Mouse (Mus musculus) neural tube, embryonic 11.5 days (tissue): ENCODE data around the gene Tymp. TPM values are rescaled to one million over a fixed set of nuclear protein-coding genes. Genes with fewer than 3 reads are reported as not detected.

Experiments
- ATAC-seq: fragments of 200-750 bp; cut with Nextera tagmentation; 2 replicates; pipeline ENCODE4 v1.8.0; 2017; ENCODE audit warnings: moderate number of reproducible peaks, mild to moderate bottlenecking, moderate TSS enrichment, moderate library complexity; ENCODE audit not compliant: insufficient read depth, low FRiP score, low TSS enrichment
- DNase-seq: peaks from one replicate; pipeline ENCODE4 v3.0.0-alpha.2; 2015; ENCODE audit warnings: low spot score
- H3K27ac ChIP-seq: fragments of 300-500 bp; sonication (generic); 2 replicates; pipeline ENCODE4 v1.5.1; 2014; ENCODE audit warnings: low read depth, mild to moderate bottlenecking, low read length
- H3K27me3 ChIP-seq: fragments of 300-500 bp; sonication (generic); 2 replicates; pipeline ENCODE4 v1.6.1; 2014; ENCODE audit warnings: mild to moderate bottlenecking, low read length, mixed read lengths; ENCODE audit not compliant: control insufficient read depth, insufficient read depth
- H3K36me3 ChIP-seq: fragments of 300-500 bp; sonication (generic); 2 replicates; pipeline ENCODE4 v1.6.1; 2014; ENCODE audit warnings: mild to moderate bottlenecking, low read length, moderate library complexity, mixed read lengths; ENCODE audit not compliant: control insufficient read depth, insufficient read depth
- H3K4me1 ChIP-seq: fragments of 300-500 bp; sonication (generic); 2 replicates; pipeline ENCODE4 v1.6.1; 2014; ENCODE audit warnings: low read length, mixed read lengths; ENCODE audit not compliant: control insufficient read depth, insufficient read depth
- H3K4me2 ChIP-seq: fragments of 300-500 bp; sonication (generic); 2 replicates; pipeline ENCODE4 v1.6.1; 2014; ENCODE audit warnings: low read depth, mild to moderate bottlenecking, moderate library complexity
- H3K4me3 ChIP-seq: fragments of 300-500 bp; sonication (generic); 2 replicates; pipeline ENCODE4 v1.5.1; 2014; ENCODE audit warnings: low read depth, low read length
- H3K9ac ChIP-seq: fragments of 300-500 bp; sonication (generic); 2 replicates; pipeline ENCODE4 v1.6.1; 2014; ENCODE audit warnings: mild to moderate bottlenecking, low read length
- H3K9me3 ChIP-seq: fragments of 300-500 bp; sonication (generic); 2 replicates; pipeline ENCODE4 v1.6.1; 2016; ENCODE audit warnings: low read length; ENCODE audit not compliant: control insufficient read depth
- WGBS: fragments of 180-500 bp; shearing (Covaris S2); extraction: QIAGEN DNeasy Blood & Tissue Kit; methylation state at CpG from one replicate; pipeline ENCODE4 v1.1.7; 2014; 5-methylcytosine and 5-hydroxymethylcytosine counted together
- polyA plus RNA-seq: library from polyadenylated mRNA; unstranded; fragments of >200 nt; fragmentation: Nextera tagmentation; extraction: Ambion mirVana; gene quantifications from 2 replicates; pipeline ENCODE4 v1.2.1, GENCODE M21; 2014

Gene Tymp
- polyA plus RNA-seq, 1 experiment from 2014 or later: 2.0 TPM

- peak overlapping the region; percentile 32; the same call in 1 of the 2 replicates for H3K9ac ChIP-seq
- no peaks in the 10 kb centered on the region for H3K36me3 ChIP-seq
- peak overlapping the region; percentile 58 for H3K4me2 ChIP-seq
- no peaks in the 10 kb centered on the region for H3K9me3 ChIP-seq
- H3K4me3 ChIP-seq: peak overlapping the region; percentile 34
- DNase-seq (no peak), ATAC-seq (no peak)
- peaks cover 9% of the 10 kb centered on the region; the same call in 1 of the 2 replicates for H3K4me1 ChIP-seq
- 10% methylated on average over 46 of the region's 46 CpGs for WGBS
- no peak overlapping the region for H3K27ac ChIP-seq
- peaks cover 40% of the 10 kb centered on the region for H3K27me3 ChIP-seq
These were observed 1.3 kb upstream of the Tymp start for GRCm38 (mm10) chr15:89377938-89378828.

GRCm38 (mm10) chr15:89377362-89377761 lies 523 bp upstream of the Tymp start:
- DNase-seq (peak; percentile 24), ATAC-seq (no peak)
- H3K27ac ChIP-seq: no peak overlapping the region
- no peak overlapping the region for H3K4me2 ChIP-seq
- H3K4me1 ChIP-seq: peaks cover 12% of the 10 kb centered on the region; the same call in 1 of the 2 replicates
- H3K27me3 ChIP-seq: peaks cover 40% of the 10 kb centered on the region
- 11% methylated on average over 18 of the region's 18 CpGs for WGBS
- H3K36me3 ChIP-seq: 0 out of 2 replicates have a peak, but pooled peaks cover 2% of the 10 kb centered on the region
- H3K9me3 ChIP-seq: no peaks in the 10 kb centered on the region
- H3K4me3 ChIP-seq: no peak overlapping the region
- no peak overlapping the region for H3K9ac ChIP-seq

DNA sequence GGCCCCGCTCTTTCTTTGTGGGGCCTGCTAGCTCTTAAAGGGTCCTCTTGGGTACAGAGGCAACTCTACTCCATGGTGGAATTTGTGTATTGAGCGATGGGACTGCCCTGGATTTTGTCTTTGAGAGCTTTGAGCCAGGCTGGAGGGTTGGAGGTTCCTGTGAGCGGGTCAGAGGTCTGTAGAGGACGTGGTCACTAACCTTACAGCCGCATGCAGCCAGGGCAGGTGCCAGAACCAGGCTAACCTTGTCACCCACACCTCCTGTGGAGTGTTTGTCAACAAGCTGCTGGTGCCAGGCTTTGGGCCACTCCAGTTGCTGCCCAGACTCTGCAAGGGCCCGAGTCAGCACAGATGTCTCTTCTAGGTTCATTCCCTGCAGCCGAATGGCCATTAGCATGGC lies 799 bp downstream of the Tymp start:
- Histone ChIP-seq H3K27me3 (peaks cover 40% of the 10 kb centered on the region), H3K4me1 (peaks cover 12% of the 10 kb centered on the region; the same call in 1 of the 2 replicates), H3K4me3 (no peak overlapping the region), H3K9me3 (no peaks in the 10 kb centered on the region), H3K4me2 (no peak overlapping the region), H3K9ac (no peak overlapping the region), H3K36me3 (peaks cover 12% of the 10 kb centered on the region), H3K27ac (no peak overlapping the region)
- WGBS: 82% methylated on average over 7 of the region's 7 CpGs
- no peak for ATAC-seq
- DNase-seq: no peak

DNA sequence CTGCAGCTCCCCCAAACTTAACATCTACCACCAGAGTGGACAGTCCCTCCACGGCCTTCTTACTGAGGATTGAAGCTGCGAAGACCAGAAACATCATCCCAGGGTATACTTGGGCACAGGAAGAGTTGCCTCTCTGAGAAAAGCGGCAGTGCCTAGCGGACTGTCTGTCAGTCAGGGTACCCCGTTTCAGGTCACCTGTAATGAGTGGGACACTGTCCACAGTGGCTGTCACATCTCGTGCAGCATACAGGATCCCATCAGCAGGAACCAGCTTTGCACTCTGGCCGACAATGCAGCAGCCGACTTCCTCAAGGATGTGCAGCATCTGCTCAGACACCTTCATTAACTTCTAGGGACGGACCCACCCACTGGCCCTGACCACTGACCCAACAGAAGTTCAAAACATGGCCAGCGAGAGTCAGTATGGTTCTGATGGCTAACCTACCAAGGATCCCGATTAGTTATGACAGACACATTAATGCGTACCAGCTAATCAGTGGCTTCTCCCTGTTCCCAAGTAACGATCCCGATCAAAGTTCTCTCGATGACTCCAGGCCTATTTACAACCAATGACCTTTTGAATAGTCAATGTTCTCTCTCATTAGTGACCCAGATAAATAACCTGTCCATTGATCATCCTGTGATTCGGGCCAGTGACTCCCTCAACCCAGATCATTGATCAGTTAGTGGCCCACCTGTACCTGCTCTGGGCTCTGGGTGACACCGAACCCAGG lies 1.9 kb downstream of the Tymp start:
- 93% methylated on average over 17 of the region's 17 CpGs for WGBS
- Histone ChIP-seq H3K4me3 (no peak overlapping the region), H3K4me1 (peaks cover 12% of the 10 kb centered on the region; the same call in 1 of the 2 replicates), H3K9me3 (no peaks in the 10 kb centered on the region), H3K9ac (no peak overlapping the region), H3K36me3 (peaks cover 16% of the 10 kb centered on the region), H3K4me2 (no peak overlapping the region), H3K27ac (no peak overlapping the region), H3K27me3 (peaks cover 36% of the 10 kb centered on the region)
- no peak for DNase-seq
- no peak for ATAC-seq

GRCm38 (mm10) chr15:89374340-89374739 lies 2.5 kb downstream of the Tymp start:
- peak overlapping the region; percentile 71 for H3K4me2 ChIP-seq
- peak overlapping the region; percentile 89 for H3K27ac ChIP-seq
- no peak for DNase-seq
- peaks cover 22% of the 10 kb centered on the region for H3K36me3 ChIP-seq
- H3K4me3 ChIP-seq: peak overlapping the region; percentile 63
- 52% methylated on average over 9 of the region's 9 CpGs for WGBS
- peak overlapping the region; percentile 84 for H3K9ac ChIP-seq
- H3K9me3 ChIP-seq: no peaks in the 10 kb centered on the region
- ATAC-seq: no peak
- peaks cover 32% of the 10 kb centered on the region for H3K27me3 ChIP-seq
- peaks cover 12% of the 10 kb centered on the region; the same call in 1 of the 2 replicates for H3K4me1 ChIP-seq

DNA sequence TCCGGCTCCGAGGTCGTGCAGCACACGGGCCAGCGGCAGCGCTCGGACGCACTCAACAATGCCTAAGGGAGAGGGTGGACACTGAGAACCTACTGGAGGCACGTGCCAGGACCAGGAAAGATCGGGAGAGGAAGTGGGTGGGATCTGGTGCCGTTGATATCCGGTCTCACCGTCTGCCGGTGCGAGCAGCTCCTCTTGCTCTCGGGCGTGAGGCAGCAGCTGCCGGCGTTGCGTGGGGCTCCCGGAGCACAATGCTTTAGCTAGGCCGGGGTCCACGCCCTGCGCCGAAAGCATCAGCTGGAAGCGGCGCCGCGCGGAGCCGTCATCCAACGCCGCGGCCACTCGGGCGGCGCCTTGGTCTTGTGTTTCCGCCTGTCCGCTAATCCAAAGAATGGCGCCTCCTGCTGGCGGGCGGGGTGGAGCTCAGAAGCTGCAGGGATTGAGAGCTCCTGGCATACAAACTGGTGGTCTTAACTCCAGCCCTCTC lies 3.0 kb downstream of the Tymp start, which contains the start of gene Sco2:
Sco2 (minus strand) TSS at position 85 of the 487 bp plus-strand sequence.
- Histone ChIP-seq H3K27me3 (peaks cover 27% of the 10 kb centered on the region), H3K4me2 (peak within 1 kb of the TSS; percentile 71), H3K4me3 (peak within 1 kb of the TSS; percentile 63), H3K36me3 (peaks cover 26% of the 10 kb centered on the region), H3K9me3 (no peaks in the 10 kb centered on the region), H3K4me1 (peaks cover 10% of the 10 kb centered on the region; the same call in 1 of the 2 replicates), H3K27ac (peak within 1 kb of the TSS; percentile 89), H3K9ac (peak within 1 kb of the TSS; percentile 84)
- DNase-seq (peak; percentile 95), ATAC-seq (peak; percentile 82)
- under 1% methylated on average over 42 of the region's 42 CpGs for WGBS

- H3K4me1 ChIP-seq: 0 out of 2 replicates have a peak, but pooled peaks cover 6% of the 10 kb centered on the region
- H3K36me3 ChIP-seq: peaks cover 30% of the 10 kb centered on the region
- H3K9ac ChIP-seq: peak overlapping the region; percentile 84
- peaks cover 21% of the 10 kb centered on the region for H3K27me3 ChIP-seq
- peak overlapping the region; percentile 89 for H3K27ac ChIP-seq
- no peaks in the 10 kb centered on the region for H3K9me3 ChIP-seq
- WGBS: 1% methylated on average over 35 of the region's 35 CpGs
- ATAC-seq (peak; percentile 81), DNase-seq (peak; percentile 85)
- peak overlapping the region; percentile 71 for H3K4me2 ChIP-seq
- H3K4me3 ChIP-seq: peak overlapping the region; percentile 63
These were observed 3.6 kb downstream of the Tymp start for GRCm38 (mm10) chr15:89373027-89373761.

GRCm38 (mm10) chr15:89372536-89372935 lies 4.3 kb downstream of the Tymp start:
- 86% methylated on average over 7 of the region's 7 CpGs for whole genome bisulfite sequencing
- H3K9ac ChIP-seq: no peak overlapping the region
- no peaks in the 10 kb centered on the region for H3K9me3 ChIP-seq
- 0 out of 2 replicates have a peak, but pooled peaks cover 6% of the 10 kb centered on the region for H3K4me1 ChIP-seq
- ATAC-seq: no peak
- no peak for DNase-seq
- peaks cover 34% of the 10 kb centered on the region for H3K36me3 ChIP-seq
- peak overlapping the region; percentile 63; the same call in 1 of the 2 replicates for H3K4me3 ChIP-seq
- peak overlapping the region; percentile 71; the same call in 1 of the 2 replicates for H3K4me2 ChIP-seq
- H3K27me3 ChIP-seq: peaks cover 14% of the 10 kb centered on the region
- H3K27ac ChIP-seq: no peak overlapping the region
